Mouse (Mus musculus) megakaryocyte, embryonic 14.5 days (primary cell): ENCODE data around the gene Acot7.

Experiments
- FLI1 ChIP-seq: IDR thresholded peaks from 2 replicates; pipeline ENCODE4 v1.6.1; 2012; ENCODE audit warnings: low read length, inconsistent platforms, mixed read lengths
- GATA1 ChIP-seq: IDR thresholded peaks from 3 replicates; pipeline ENCODE4 v1.6.1; 2012; ENCODE audit warnings: mixed read lengths, low read length, inconsistent platforms, borderline replicate concordance

GRCm38 (mm10) chr4:152168052-152168451 is 9.9 kb upstream of the Acot7 start:
- TF ChIP-seq GATA1 (no peak), FLI1 (no peak)
